Mouse (Mus musculus) urinary bladder, postnatal 4 days (tissue): Measurements from ENCODE around the gene Larp1b.

Experiments used
- DNase-seq, 2 experiments: peaks; one replicate each; pipeline ENCODE4 v3.0.0; 2021 to 2022; ENCODE audit warnings: low spot score in 2 of 2

Gene Larp1b

GRCm38 (mm10) chr3:41020687-41021086, 71.1 kb downstream of the Larp1b start:
- DNase-seq: no peak

- DNase-seq: no peak
Observed at GRCm38 (mm10) chr3:41021980-41022379, 72.4 kb downstream of the Larp1b start.

GRCm38 (mm10) chr3:41030705-41031104, 81.1 kb downstream of the Larp1b start:
- DNase-seq: no peak

GRCm38 (mm10) chr3:41031286-41032210, 81.9 kb downstream of the Larp1b start:
- no peak for DNase-seq

GRCm38 (mm10) chr3:41038297-41038916, 88.8 kb downstream of the Larp1b start:
- no peak for DNase-seq

- no peak for DNase-seq
Observed at GRCm38 (mm10) chr3:41041241-41041640, 91.6 kb downstream of the Larp1b start.

- peak in 1 of 2 experiments; percentile 24 for DNase-seq
Observed at GRCm38 (mm10) chr3:41042195-41042938, 92.7 kb downstream of the Larp1b start.

GRCm38 (mm10) chr3:41043756-41044354, 94.2 kb downstream of the Larp1b start:
- DNase-seq: no peak

GRCm38 (mm10) chr3:41047838-41048237, 98.2 kb downstream of the Larp1b start:
- no peak for DNase-seq

- DNase-seq: no peak
Observed at GRCm38 (mm10) chr3:41053334-41053733, 103.7 kb downstream of the Larp1b start.

GRCm38 (mm10) chr3:41058395-41058794, 108.8 kb downstream of the Larp1b start:
- DNase-seq: no peak

- DNase-seq: no peak
Observed at GRCm38 (mm10) chr3:41059249-41059648, 109.6 kb downstream of the Larp1b start.

- DNase-seq: no peak
Observed at GRCm38 (mm10) chr3:41061831-41062565, 112.4 kb downstream of the Larp1b start.

GRCm38 (mm10) chr3:41062758-41063157, 113.1 kb downstream of the Larp1b start:
- no peak for DNase-seq

GRCm38 (mm10) chr3:41065320-41065719, 115.7 kb downstream of the Larp1b start:
- DNase-seq: no peak

GRCm38 (mm10) chr3:41070519-41070918, 120.9 kb downstream of the Larp1b start:
- DNase-seq: no peak

- DNase-seq: no peak
Observed at GRCm38 (mm10) chr3:41075376-41075775, 125.7 kb downstream of the Larp1b start.

GRCm38 (mm10) chr3:41078673-41079072, 129.0 kb downstream of the Larp1b start:
- no peak for DNase-seq

- no peak for DNase-seq
Observed at GRCm38 (mm10) chr3:41080724-41081123, 131.1 kb downstream of the Larp1b start.

GRCm38 (mm10) chr3:41081474-41082301, 132.1 kb downstream of the Larp1b start:
- no peak for DNase-seq
